Mouse (Mus musculus): Measurements from ENCODE around the gene H2-Eb1.

- TF ChIP-seq CTCF (IDR thresholded peaks at IDR 0.05; ENCODE audit: extremely low read depth, insufficient read length, insufficient replicate concordance, low read depth, low read length) = no peak
- no peak for TF ChIP-seq POLR2A (IDR thresholded peaks at IDR 0.05; ENCODE audit: low read depth, low read length)
Observed at GRCm38 (mm10) chr17:34307216-34307615, 1.5 kb downstream of the H2-Eb1 start.
